Mouse (Mus musculus): ENCODE data around the gene Med13. TPM values are rescaled to one million over a fixed set of nuclear protein-coding genes. Genes with fewer than 3 reads are reported as not detected.
"Not testable (repeated sequence)": the region's sequence is repeated elsewhere in the genome, so short reads cannot be mapped to it uniquely, and the experiment has no call there.

Gene Med13
- polyA plus RNA-seq, 2 experiments: 13.0 to 19.4 TPM

DNA sequence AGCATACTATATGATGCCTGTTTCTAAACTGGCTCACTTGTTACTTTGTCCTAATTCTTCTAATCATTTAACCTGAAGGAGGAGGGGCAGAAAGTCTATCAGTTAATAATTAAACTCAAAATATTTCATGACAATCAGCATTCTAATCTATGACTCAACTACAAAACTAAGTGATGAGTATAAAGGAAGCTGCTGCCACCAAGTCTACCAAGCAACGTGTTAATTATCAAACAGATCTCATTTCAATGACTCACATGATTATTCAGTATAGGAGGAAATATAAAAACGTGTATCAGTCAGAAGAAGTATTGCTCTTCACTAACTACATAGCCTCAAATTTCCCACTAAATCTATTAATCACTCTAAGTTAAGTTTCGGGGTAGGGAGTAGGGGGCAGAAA is 10.9 kb downstream of the Med13 start:
- Histone ChIP-seq H3K4me2 (replicated peaks; ENCODE audit: low read depth, low read length, severe bottlenecking) (no peak overlapping the region), H3K4me3 (replicated peaks; ENCODE audit: low read length) (no peak overlapping the region), H3K27ac (replicated peaks; ENCODE audit: low read depth, low read length) (no peak overlapping the region), H3K9me3 (ENCODE audit: control insufficient read depth, low read length) (no peaks in the 10 kb centered on the region), H3K9ac (ENCODE audit: low read depth, low read length, severe bottlenecking) (no peak overlapping the region), H3K36me3 (ENCODE audit: control insufficient read depth, insufficient read depth, low read length) (peaks cover 38% of the 10 kb centered on the region), H3K4me1 (ENCODE audit: control insufficient read depth, insufficient read depth, low read length) (peaks cover 3% of the 10 kb centered on the region), H3K27me3 (ENCODE audit: control insufficient read depth, insufficient read depth, low read length) (no peaks in the 10 kb centered on the region)
- ATAC-seq (ENCODE audit: low FRiP score, low read depth): no peak
- 83% methylated on average over 3 of the region's 3 CpGs for WGBS
- DNase-seq (ENCODE audit: low spot score): no peak
- TF ChIP-seq POLR2A (IDR thresholded peaks at IDR 0.05; ENCODE audit: borderline replicate concordance, extremely low read depth, insufficient read depth, insufficient read length): no peak

DNA sequence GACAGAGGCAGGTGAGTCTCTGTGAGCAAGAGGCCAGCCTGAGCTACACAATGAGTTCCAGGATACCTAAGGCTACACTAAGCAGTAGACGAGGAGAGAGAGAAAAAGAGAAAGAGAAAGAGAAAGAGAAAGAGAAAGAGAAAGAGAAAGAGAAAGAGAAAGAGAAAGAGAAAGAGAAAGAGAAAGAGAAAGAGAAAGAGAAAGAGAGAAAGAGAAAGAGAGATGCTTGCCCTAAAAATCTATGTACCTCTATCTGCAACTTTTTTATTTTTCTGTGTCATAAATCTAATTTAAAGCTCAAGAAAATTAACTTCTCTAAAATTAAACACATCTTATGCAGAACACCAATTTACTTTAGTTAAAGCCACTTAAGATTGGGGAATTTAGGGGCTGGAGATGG is 12.5 kb downstream of the Med13 start:
- H3K9ac ChIP-seq (ENCODE audit: low read depth, low read length, severe bottlenecking); H3K4me3 ChIP-seq (replicated peaks; ENCODE audit: low read length); H3K4me1 ChIP-seq (ENCODE audit: control insufficient read depth, insufficient read depth, low read length); H3K4me2 ChIP-seq (replicated peaks; ENCODE audit: low read depth, low read length, severe bottlenecking); ATAC-seq (ENCODE audit: low FRiP score, low read depth); H3K27ac ChIP-seq (replicated peaks; ENCODE audit: low read depth, low read length); DNase-seq (ENCODE audit: low spot score); H3K9me3 ChIP-seq (ENCODE audit: control insufficient read depth, low read length); H3K27me3 ChIP-seq (ENCODE audit: control insufficient read depth, insufficient read depth, low read length): not testable (repeated sequence)
- H3K36me3 ChIP-seq (ENCODE audit: control insufficient read depth, insufficient read depth, low read length): peaks cover 44% of the 10 kb centered on the region
- WGBS: 92% methylated on average over 1 of the region's 1 CpGs

DNA sequence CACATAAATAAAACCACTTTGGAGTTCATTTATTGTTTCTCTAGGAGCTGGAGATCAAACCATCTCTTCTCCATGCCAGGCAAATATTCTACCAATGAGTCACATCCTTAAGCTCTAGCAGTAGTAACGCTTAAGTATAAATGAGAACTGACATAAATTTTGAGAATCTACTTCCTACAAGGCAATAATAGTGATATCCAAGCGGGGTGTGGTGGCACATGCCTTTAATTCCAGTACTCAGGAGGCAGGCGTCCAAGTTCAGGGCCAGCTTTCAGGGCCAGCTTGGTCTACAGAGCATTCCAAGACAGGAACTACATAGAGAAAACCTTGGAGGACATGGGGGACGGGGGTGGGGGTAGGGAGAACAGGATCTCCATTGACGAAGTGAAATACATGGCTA is 33.2 kb downstream of the Med13 start:
- H3K36me3 ChIP-seq (ENCODE audit: control insufficient read depth, insufficient read depth, low read length): peaks cover 44% of the 10 kb centered on the region
- no peak overlapping the region for H3K27ac ChIP-seq (replicated peaks; ENCODE audit: low read depth, low read length)
- no peaks in the 10 kb centered on the region for H3K4me1 ChIP-seq (ENCODE audit: control insufficient read depth, insufficient read depth, low read length)
- WGBS: 75% methylated on average over 5 of the region's 5 CpGs
- no peaks in the 10 kb centered on the region for H3K27me3 ChIP-seq (ENCODE audit: control insufficient read depth, insufficient read depth, low read length)
- no peaks in the 10 kb centered on the region for H3K9me3 ChIP-seq (ENCODE audit: control insufficient read depth, low read length)
- no peak overlapping the region for H3K4me2 ChIP-seq (replicated peaks; ENCODE audit: low read depth, low read length, severe bottlenecking)
- H3K4me3 ChIP-seq (replicated peaks; ENCODE audit: low read length): no peak overlapping the region
- DNase-seq (ENCODE audit: low spot score) (no peak), ATAC-seq (ENCODE audit: low FRiP score, low read depth) (no peak)
- no peak overlapping the region for H3K9ac ChIP-seq (ENCODE audit: low read depth, low read length, severe bottlenecking)
- TF ChIP-seq POLR2A (IDR thresholded peaks at IDR 0.05; ENCODE audit: borderline replicate concordance, extremely low read depth, insufficient read depth, insufficient read length): no peak

DNA sequence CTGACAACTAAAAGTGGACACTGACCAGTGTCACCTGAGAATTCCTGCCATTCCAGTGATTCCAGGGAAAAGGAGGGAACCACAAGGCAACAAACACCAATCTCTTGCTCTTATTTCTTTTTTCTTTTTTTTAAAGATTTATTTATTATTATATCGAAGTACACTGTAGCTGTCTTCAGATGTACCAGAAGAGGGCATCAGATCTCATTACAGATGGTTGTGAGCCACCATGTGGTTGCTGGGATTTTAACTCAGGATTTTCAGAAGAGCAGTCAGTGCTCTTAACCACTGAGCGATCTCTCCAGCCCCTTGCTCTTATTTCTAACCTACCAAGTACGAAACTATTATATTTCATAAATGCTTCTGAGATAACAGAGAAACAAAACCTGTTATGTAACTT is 42.4 kb downstream of the Med13 start:
- H3K27ac ChIP-seq (replicated peaks; ENCODE audit: low read depth, low read length); H3K9ac ChIP-seq (ENCODE audit: low read depth, low read length, severe bottlenecking); ATAC-seq (ENCODE audit: low FRiP score, low read depth); DNase-seq (ENCODE audit: low spot score); H3K4me1 ChIP-seq (ENCODE audit: control insufficient read depth, insufficient read depth, low read length); H3K4me3 ChIP-seq (replicated peaks; ENCODE audit: low read length); H3K27me3 ChIP-seq (ENCODE audit: control insufficient read depth, insufficient read depth, low read length); H3K9me3 ChIP-seq (ENCODE audit: control insufficient read depth, low read length); H3K4me2 ChIP-seq (replicated peaks; ENCODE audit: low read depth, low read length, severe bottlenecking): not testable (repeated sequence)
- WGBS: 93% methylated on average over 3 of the region's 3 CpGs
- H3K36me3 ChIP-seq (ENCODE audit: control insufficient read depth, insufficient read depth, low read length): peaks cover 42% of the 10 kb centered on the region

DNA sequence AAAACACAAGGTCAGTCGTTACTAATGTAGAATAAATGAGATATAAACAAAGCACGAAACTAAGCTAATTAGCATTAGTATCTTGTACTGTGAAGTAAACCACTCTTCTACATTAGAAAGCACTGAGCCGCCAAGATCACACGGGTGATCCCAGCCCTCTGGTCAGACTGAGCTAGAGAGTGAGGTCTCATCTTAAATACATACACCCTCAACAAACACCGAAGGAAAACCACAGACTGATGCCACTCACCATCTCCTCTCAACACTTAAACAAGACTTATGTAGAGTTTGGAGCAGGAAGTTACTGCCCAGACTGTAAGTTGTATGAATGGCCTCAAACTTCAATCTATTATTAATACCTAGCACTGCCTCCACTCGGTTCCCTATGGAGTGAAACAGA is 47.1 kb downstream of the Med13 start:
- ATAC-seq (ENCODE audit: low FRiP score, low read depth) (no peak), DNase-seq (ENCODE audit: low spot score) (no peak)
- Histone ChIP-seq H3K4me1 (ENCODE audit: control insufficient read depth, insufficient read depth, low read length) (no peaks in the 10 kb centered on the region), H3K9ac (ENCODE audit: low read depth, low read length, severe bottlenecking) (no peak overlapping the region), H3K36me3 (ENCODE audit: control insufficient read depth, insufficient read depth, low read length) (peaks cover 22% of the 10 kb centered on the region), H3K27me3 (ENCODE audit: control insufficient read depth, insufficient read depth, low read length) (no peaks in the 10 kb centered on the region), H3K4me2 (replicated peaks; ENCODE audit: low read depth, low read length, severe bottlenecking) (no peak overlapping the region), H3K9me3 (ENCODE audit: control insufficient read depth, low read length) (no peaks in the 10 kb centered on the region), H3K27ac (replicated peaks; ENCODE audit: low read depth, low read length) (no peak overlapping the region), H3K4me3 (replicated peaks; ENCODE audit: low read length) (no peak overlapping the region)
- no peak for TF ChIP-seq POLR2A (IDR thresholded peaks at IDR 0.05; ENCODE audit: borderline replicate concordance, extremely low read depth, insufficient read depth, insufficient read length)
- WGBS: 87% methylated on average over 6 of the region's 6 CpGs

DNA sequence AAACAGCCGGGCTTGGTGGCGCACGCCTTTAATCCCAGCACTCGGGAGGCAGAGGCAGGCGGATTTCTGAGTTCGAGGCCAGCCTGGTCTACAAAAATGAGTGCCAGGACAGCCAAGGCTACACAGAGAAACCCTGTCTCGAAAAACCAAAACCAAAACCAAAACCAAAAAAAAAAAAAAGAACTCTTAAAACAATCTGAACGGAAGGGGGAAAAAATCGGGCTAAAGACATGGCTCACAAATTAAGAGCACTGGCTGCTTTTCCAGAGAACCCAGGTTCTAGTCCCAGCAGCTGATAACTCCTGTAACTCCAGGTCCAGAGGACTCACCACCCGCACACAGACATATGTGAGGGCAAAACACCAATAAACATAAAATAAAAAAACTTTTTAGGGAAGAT is 65.2 kb downstream of the Med13 start:
- WGBS: 93% methylated on average over 10 of the region's 10 CpGs
- not testable (repeated sequence) for H3K4me1 ChIP-seq (ENCODE audit: control insufficient read depth, insufficient read depth, low read length); DNase-seq (ENCODE audit: low spot score); ATAC-seq (ENCODE audit: low FRiP score, low read depth); H3K4me2 ChIP-seq (replicated peaks; ENCODE audit: low read depth, low read length, severe bottlenecking); H3K9me3 ChIP-seq (ENCODE audit: control insufficient read depth, low read length); H3K27me3 ChIP-seq (ENCODE audit: control insufficient read depth, insufficient read depth, low read length); H3K4me3 ChIP-seq (replicated peaks; ENCODE audit: low read length); H3K27ac ChIP-seq (replicated peaks; ENCODE audit: low read depth, low read length); H3K9ac ChIP-seq (ENCODE audit: low read depth, low read length, severe bottlenecking)
- H3K36me3 ChIP-seq (ENCODE audit: control insufficient read depth, insufficient read depth, low read length): peaks cover 44% of the 10 kb centered on the region
